Mouse (Mus musculus): Measurements from ENCODE around the gene Ap3d1. TPM values are rescaled to one million over a fixed set of nuclear protein-coding genes. Genes with fewer than 3 reads are reported as not detected.

The Ap3d1 gene
- polyA plus RNA-seq, 1 experiment from 2014 or later, result 101 TPM

DNA sequence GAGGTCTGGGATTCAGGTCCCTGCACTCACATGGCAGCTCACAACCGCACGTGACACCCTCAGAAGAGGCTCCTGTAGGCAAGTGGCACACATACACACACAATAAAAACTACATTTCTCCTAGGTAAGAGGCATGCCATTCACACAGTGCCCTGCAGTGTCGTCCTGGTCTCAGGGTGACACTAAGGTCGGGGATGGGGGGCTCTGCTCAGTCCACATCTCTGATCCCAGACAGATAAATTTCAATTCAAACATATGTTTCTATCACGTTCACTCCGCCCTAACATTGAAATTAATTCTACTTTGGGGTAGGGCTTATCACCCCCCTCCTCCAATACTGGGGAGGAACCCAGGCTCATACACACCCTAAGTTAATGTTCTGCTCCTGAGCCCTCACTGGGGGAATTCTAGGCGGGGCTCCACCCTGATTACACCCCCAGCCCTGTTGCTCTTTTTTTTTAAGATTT lies 42.0 kb downstream of the Ap3d1 start:
- H3K27me3 ChIP-seq, result no peaks in the 10 kb centered on the region
- no peak overlapping the region for H3K4me3 ChIP-seq
- peaks cover 12% of the 10 kb centered on the region for H3K36me3 ChIP-seq
- H3K4me1 ChIP-seq (replicated peaks), result peaks cover 58% of the 10 kb centered on the region
- no peaks in the 10 kb centered on the region for H3K9me3 ChIP-seq
- peak overlapping the region; percentile 10 for H3K4me2 ChIP-seq
- H3K9ac ChIP-seq, result 0 out of 2 replicates have a peak overlapping the region, but pooled peaks have one; percentile 81
- WGBS, result 89% methylated on average over 7 of the region's 7 CpGs
- ATAC-seq (ENCODE audit: low FRiP score), result no peak
- no peak overlapping the region for H3K27ac ChIP-seq

DNA sequence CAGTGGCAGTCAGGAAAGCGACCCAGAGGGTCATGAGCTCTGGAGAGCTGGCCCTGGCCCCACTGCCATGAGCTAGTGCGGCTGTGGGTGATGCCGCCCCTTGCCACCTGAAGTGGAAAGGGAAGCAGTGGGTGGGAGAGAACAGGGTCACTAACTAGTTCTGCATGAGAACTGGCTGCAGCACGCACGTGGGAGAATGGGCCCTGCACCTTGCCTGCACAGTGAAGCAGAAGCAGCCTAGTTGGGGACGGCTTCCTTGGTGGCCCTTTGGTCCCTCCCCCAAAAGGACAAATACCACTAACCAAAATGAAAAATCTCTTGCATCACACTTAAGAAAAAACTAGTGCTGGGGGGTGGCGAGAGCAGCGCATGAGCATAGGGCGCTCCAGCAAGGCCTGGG lies 43.5 kb downstream of the Ap3d1 start:
- WGBS, result 93% methylated on average over 9 of the region's 9 CpGs
- Histone ChIP-seq H3K4me2 (no peak overlapping the region), H3K4me1 (replicated peaks) (peaks cover 49% of the 10 kb centered on the region), H3K27me3 (no peaks in the 10 kb centered on the region), H3K27ac (no peak overlapping the region), H3K36me3 (peaks cover 24% of the 10 kb centered on the region), H3K9me3 (no peaks in the 10 kb centered on the region), H3K4me3 (no peak overlapping the region), H3K9ac (peak overlapping the region; percentile 55)
- no peak for ATAC-seq (ENCODE audit: low FRiP score)

DNA sequence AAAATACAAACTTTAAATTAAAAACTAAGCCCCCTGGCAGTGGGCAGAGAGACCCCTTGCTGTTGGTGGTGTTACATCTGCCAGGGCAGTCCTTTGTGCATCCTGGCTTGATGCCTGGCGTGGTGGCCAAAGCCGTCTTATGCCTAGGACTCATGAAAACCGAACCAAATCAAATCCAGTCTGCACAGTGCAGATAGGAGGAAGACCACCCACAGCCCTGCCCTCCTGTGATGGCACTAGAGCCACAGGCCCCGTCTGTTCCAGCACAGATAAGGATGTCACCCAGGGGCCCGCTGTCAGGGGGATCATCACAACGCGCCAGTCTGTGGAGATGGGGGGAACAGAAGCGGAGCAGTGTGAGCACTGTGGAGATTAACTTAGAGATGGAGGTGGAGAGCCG lies 44.3 kb downstream of the Ap3d1 start:
- no peak overlapping the region for H3K27ac ChIP-seq
- no peak for ATAC-seq (ENCODE audit: low FRiP score)
- H3K9ac ChIP-seq, result peak overlapping the region; percentile 55
- H3K4me3 ChIP-seq, result no peak overlapping the region
- H3K4me1 ChIP-seq (replicated peaks), result peaks cover 41% of the 10 kb centered on the region
- WGBS, result 87% methylated on average over 9 of the region's 9 CpGs
- H3K27me3 ChIP-seq, result no peaks in the 10 kb centered on the region
- no peaks in the 10 kb centered on the region for H3K9me3 ChIP-seq
- peaks cover 28% of the 10 kb centered on the region for H3K36me3 ChIP-seq
- H3K4me2 ChIP-seq, result no peak overlapping the region

DNA sequence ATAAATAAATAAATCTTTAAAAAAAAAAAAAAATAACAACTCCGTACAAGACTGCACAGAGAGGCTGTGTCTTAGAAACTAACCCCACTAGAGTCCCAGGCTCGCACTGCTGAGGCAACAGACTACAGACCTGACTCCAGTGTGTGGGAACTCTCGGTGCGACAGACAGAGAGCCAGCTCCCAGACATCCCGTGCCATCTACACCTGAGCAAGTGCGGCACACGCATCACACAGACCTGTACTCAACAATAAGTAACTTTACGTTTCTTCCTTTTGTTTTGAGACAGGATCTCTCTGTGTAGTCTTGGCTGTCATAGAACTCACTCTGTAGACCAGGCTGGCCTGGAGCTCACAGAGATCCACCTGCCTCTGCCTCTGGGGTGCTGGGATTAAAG lies 44.7 kb downstream of the Ap3d1 start:
- no peak for ATAC-seq (ENCODE audit: low FRiP score)
- Histone ChIP-seq H3K27ac (no peak overlapping the region), H3K9me3 (no peaks in the 10 kb centered on the region), H3K36me3 (peaks cover 28% of the 10 kb centered on the region), H3K4me3 (no peak overlapping the region), H3K27me3 (no peaks in the 10 kb centered on the region), H3K9ac (peak overlapping the region; percentile 55; the same call in 1 of the 2 replicates), H3K4me1 (replicated peaks) (peaks cover 36% of the 10 kb centered on the region), H3K4me2 (no peak overlapping the region)
- 95% methylated on average over 8 of the region's 8 CpGs for WGBS

DNA sequence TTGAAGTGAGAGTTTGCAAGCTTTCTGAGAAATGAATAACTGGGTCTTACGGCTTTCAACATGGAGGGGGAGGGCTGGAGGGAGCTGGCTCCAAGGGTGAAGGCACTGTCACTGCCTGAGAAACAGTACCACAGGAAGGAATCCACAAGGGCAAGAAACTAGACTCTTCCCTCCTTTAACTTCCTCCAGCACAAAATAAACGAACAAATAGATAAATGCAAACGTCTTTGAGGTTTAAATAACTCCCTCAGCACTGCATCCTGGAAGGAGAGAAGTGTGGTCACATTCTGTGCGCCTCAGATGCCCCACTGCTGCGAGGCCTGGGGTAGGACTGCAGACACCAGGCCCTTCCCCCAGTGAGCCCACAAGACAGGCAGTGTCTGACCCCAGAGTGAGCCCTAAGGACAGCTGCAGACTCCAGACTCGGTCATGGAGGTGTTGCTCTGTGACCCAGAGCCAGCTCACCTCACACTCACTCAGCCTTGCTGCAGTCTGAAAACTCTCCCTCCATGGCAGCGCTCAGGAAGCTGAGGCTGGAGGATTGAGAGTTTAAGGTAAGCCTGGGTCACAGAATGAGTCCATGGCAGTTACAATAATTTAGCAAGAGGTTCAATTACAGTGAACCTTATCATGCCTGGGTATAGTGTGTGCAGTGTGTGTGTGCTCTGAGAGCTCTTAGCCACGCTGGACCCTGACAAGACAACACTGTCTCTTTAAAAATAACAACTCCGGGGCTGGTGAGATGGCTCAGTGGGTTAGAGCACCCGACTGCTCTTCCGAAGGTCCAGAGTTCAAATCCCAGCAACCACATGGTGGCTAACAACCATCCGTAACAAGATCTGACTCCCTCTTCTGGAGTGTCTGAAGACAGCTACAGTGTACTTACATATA lies 45.3 kb downstream of the Ap3d1 start:
- peak overlapping the region; percentile 43; the same call in 1 of the 2 replicates for H3K9ac ChIP-seq
- peaks cover 33% of the 10 kb centered on the region for H3K36me3 ChIP-seq
- peaks cover 36% of the 10 kb centered on the region for H3K4me1 ChIP-seq (replicated peaks)
- no peak overlapping the region; the same call in 1 of the 2 replicates for H3K27ac ChIP-seq
- no peak overlapping the region for H3K4me2 ChIP-seq
- H3K4me3 ChIP-seq, result no peak overlapping the region
- H3K27me3 ChIP-seq, result no peaks in the 10 kb centered on the region
- H3K9me3 ChIP-seq, result no peaks in the 10 kb centered on the region
- no peak for ATAC-seq (ENCODE audit: low FRiP score)
- 77% methylated on average over 12 of the region's 12 CpGs for WGBS

DNA sequence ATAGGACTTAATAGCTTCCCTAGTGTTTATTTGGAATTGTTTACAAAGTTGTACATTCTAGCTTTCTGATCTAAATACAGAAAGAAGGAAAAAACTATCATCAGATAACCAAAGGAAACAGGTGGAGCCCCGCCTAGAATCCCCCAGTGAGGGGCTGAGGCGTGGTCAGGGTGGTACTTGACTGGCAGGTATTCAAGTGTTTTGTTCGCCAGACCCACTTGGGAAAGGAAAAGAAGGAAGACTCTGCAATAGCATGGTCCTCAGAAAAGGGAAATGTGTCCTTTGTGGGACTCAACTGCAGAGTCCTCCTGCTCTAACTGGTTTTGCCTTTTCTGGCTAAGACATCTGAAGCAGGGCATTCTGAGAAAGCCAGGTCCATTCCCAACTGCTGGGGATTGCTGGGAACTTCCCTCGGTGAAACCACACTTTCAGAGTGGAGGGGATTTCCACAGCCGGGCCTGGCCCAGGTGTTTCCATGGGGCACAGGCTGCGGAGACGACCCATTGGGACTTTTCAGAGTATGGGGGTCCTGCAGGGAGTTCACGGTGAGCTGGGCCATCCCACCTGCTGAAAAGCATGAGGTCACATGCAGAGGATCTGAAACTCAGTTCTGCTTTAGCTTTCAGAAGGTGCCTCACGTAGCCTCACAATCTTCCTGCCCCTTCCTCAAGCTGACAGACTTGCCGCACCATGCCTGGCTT lies 46.1 kb downstream of the Ap3d1 start:
- no peaks in the 10 kb centered on the region for H3K27me3 ChIP-seq
- no peak overlapping the region for H3K4me3 ChIP-seq
- H3K9me3 ChIP-seq, result no peaks in the 10 kb centered on the region
- no peak overlapping the region for H3K4me2 ChIP-seq
- no peak overlapping the region for H3K27ac ChIP-seq
- ATAC-seq (ENCODE audit: low FRiP score), result no peak
- H3K4me1 ChIP-seq (replicated peaks), result peaks cover 32% of the 10 kb centered on the region
- H3K9ac ChIP-seq, result no peak overlapping the region
- peaks cover 41% of the 10 kb centered on the region for H3K36me3 ChIP-seq
- 76% methylated on average over 10 of the region's 10 CpGs for WGBS

DNA sequence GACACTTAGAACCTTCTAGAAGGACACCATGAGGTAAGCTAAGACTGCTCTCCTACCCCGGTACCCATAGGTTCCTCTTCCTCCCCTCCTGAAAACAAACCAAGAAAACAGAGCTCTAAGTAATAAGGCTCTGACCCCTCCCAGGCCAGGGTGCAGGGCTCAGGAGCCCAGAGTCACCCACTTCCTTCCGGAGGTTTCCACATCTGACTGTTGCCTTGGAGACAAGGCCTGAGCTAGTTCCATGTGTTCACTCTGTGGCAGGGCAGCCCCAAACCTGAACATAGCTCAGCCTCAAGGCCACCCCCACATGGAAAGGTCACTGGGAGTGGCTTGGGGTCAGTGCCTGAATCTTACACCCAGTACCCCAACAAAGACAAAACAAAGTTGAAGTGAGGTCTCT lies 46.9 kb downstream of the Ap3d1 start:
- H3K27ac ChIP-seq, result no peak overlapping the region
- ATAC-seq (ENCODE audit: low FRiP score), result no peak

DNA sequence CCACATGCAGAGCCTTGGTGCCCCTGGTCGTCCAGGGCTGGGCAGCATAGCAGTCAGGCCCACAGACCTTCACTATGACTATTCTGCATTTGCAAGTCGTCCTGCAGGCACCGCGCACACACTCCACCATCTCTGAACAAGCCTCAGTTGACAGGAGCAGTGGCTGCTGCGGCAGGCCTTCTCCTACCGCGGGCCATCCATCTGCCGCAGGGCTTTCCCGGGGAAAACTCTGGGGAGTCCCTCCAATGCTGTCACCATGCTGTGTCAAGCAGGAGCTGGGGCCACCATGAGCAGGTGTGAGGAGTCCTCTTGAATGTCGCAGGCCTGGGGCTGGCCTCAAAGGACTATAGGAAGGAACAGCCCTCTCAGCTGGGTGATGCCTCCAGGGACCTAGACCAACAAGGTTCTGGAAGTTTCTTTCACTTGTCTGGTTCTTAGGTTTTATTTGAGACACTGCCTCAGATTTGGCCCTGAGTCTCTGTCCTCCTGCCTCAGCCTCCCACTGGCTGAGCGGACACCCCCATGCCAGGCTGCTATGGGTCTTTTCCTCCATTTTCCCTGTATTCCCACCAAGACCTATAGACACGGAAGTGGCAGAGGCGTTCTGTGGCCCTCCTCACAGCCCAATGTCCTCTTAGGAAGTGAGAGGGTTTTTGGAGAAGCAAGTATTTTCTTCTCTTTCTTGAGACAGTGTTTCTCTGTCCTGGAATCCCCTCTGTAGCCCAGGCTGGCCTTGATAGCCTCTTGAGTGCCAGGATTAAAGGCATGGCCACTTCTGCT lies 47.7 kb downstream of the Ap3d1 start:
- no peak for ATAC-seq (ENCODE audit: low FRiP score)
- H3K4me2 ChIP-seq, result no peak overlapping the region
- no peak overlapping the region; the same call in 1 of the 2 replicates for H3K9ac ChIP-seq
- whole genome bisulfite sequencing, result 90% methylated on average over 13 of the region's 13 CpGs
- H3K9me3 ChIP-seq, result no peaks in the 10 kb centered on the region
- no peaks in the 10 kb centered on the region for H3K27me3 ChIP-seq
- H3K36me3 ChIP-seq, result peaks cover 57% of the 10 kb centered on the region
- no peak overlapping the region for H3K4me3 ChIP-seq
- H3K27ac ChIP-seq, result no peak overlapping the region
- H3K4me1 ChIP-seq (replicated peaks), result peaks cover 19% of the 10 kb centered on the region; the same call in 1 of the 2 replicates

More for the DNA sequence above, 46.9 kb downstream of the Ap3d1 start:
- WGBS, result 97% methylated on average over 2 of the region's 2 CpGs
- no peaks in the 10 kb centered on the region for H3K27me3 ChIP-seq
- H3K4me2 ChIP-seq, result no peak overlapping the region
- H3K4me3 ChIP-seq, result no peak overlapping the region
- peaks cover 49% of the 10 kb centered on the region for H3K36me3 ChIP-seq
- H3K9ac ChIP-seq, result no peak overlapping the region
- H3K4me1 ChIP-seq (replicated peaks), result peaks cover 25% of the 10 kb centered on the region
- no peaks in the 10 kb centered on the region for H3K9me3 ChIP-seq

DNA sequence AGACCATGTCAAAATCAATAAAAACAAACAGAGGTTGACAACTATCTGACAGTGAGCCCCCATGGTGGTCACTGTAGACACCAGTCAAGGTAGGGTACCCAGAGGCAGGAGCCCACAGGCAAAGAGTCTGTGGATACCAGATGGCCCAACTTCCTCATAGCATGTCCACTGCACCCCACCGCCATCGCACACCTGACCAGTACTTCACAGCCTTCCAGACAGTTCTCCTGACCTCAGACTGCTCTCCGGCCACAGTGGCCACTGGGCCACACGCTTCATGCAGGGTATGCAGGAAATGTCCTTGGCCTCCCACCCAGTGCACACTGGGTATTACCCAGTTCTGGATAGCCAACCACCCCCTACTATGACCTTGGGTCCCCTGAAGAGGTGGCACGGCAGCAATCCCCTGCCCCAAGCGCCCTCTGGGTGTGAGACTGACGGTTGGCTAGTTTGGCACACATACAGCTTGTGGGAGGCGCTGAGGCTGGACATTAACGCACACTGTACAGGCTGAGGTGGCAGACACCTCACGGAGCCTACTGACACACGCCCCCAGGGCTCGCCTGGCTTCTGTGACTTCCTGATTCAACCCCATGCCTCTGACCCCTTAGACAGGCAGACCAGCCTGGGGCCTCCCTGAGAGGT lies 48.5 kb downstream of the Ap3d1 start:
- Histone ChIP-seq H3K27ac (no peak overlapping the region), H3K36me3 (peaks cover 64% of the 10 kb centered on the region), H3K4me3 (no peak overlapping the region), H3K4me2 (no peak overlapping the region), H3K9ac (no peak overlapping the region), H3K9me3 (no peaks in the 10 kb centered on the region), H3K27me3 (no peaks in the 10 kb centered on the region), H3K4me1 (replicated peaks) (peaks cover 19% of the 10 kb centered on the region; the same call in 1 of the 2 replicates)
- no peak for ATAC-seq (ENCODE audit: low FRiP score)
- 90% methylated on average over 12 of the region's 12 CpGs for WGBS

DNA sequence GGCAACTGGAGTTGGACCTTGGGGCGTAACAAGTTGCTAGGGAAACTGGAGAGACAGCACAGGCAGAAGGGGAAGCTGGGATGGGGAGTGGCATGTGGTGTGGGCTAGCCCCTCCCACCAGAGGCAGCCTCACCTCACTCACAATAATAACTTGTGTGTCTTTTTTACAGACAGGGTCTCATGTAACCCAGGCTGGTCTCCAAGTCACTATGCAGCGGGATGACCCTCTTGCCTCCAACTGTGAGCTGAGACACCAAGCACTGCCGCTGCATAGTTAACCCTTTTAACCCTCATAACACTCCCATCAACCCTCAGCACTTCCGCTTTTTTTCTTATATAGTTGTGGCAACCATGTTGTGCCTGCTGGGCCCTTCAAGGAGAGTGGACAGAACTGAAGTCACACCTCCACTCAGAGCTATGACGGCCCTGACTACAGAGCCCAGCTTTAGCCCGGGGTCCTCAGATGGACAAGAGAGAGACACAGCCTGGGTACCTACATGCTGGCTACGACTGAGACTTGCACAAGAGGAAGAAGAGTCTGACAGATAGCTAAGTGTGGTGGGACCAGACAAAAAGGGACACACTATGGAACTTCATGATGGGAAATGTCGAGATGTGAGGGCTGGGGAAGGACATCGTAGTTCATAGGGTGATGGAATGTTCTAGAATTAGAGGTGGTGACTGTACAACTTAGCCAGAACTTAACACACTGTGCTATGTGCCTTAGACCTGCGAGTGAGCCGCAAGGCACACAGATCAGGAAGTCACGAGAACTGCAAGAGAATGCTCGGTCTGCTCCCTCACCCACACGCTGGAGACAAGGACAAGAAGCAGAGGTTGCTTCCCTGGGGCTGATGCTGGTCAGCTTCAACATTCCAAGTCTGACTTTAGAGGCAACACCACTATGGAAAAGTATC lies 49.6 kb downstream of the Ap3d1 start:
- peaks cover 12% of the 10 kb centered on the region; the same call in 1 of the 2 replicates for H3K4me1 ChIP-seq (replicated peaks)
- ATAC-seq (ENCODE audit: low FRiP score), result no peak
- H3K4me2 ChIP-seq, result no peak overlapping the region
- WGBS, result 80% methylated on average over 14 of the region's 14 CpGs
- H3K9ac ChIP-seq, result peak overlapping the region; percentile 24; the same call in 1 of the 2 replicates
- no peaks in the 10 kb centered on the region for H3K27me3 ChIP-seq
- H3K27ac ChIP-seq, result no peak overlapping the region
- H3K9me3 ChIP-seq, result no peaks in the 10 kb centered on the region
- H3K4me3 ChIP-seq, result no peak overlapping the region
- H3K36me3 ChIP-seq, result peaks cover 66% of the 10 kb centered on the region

DNA sequence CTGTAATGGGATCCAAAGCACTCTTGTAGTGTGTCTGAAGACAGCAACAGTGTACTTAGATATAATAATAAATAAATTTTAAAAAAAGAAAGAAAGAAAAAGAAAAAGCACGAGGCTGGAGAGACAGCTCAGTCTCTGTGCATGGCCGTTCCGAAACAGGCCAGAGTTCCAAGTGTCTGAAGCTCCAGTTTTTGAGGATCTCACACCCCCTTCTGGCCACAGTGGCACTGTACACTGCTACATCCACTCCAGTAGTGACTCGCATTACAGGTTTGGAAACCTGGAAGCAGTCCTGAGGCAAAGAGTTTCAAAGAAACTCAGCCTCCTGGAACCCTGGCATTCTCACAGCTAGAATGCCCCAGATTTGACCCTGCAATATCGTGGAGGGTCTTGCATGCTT lies 54.2 kb downstream of the Ap3d1 start:
- Histone ChIP-seq H3K4me2 (no peak overlapping the region), H3K9me3 (no peaks in the 10 kb centered on the region), H3K4me1 (replicated peaks) (no peaks in the 10 kb centered on the region), H3K4me3 (no peak overlapping the region), H3K9ac (no peak overlapping the region), H3K36me3 (peaks cover 90% of the 10 kb centered on the region), H3K27ac (no peak overlapping the region), H3K27me3 (no peaks in the 10 kb centered on the region)
- ATAC-seq (ENCODE audit: low FRiP score), result no peak
- 42% methylated on average over 5 of the region's 5 CpGs for WGBS

Measured in hindbrain, embryonic 13.5 days (tissue).